ENCODE assay signal across 23 mouse cellular contexts in the genomic region with DNA sequence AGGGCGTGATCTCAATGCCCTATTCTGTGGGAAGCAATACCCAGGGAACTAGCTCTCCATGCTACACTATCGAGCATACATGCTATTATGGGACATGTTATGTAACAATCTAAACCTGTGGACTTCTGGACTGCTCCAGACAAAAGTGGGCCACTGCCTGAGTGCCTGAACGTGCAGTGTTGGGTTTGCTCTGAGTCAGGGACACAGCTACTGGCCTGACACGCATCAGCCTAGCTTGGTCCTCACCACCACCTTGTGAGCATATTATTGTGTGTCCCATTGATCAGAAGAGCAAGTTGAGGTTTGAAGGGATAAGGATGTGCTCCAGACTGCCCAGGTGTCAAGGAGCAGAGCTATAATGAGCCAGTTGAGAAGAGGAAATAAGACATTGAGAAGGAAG. TPM values are rescaled to one million over a fixed set of nuclear protein-coding genes. Genes with fewer than 3 reads are reported as not detected.
DNase-seq lines count a peak whose midpoint lies in the region; ATAC-seq and TF ChIP-seq lines count a peak whose summit lies in the region.
"Had no signal": no experiment of that assay in that cellular context is flagged by ENCODE, and none has a peak within 500 bp of the region (broad histone marks: within the 10 kb centered on the region; RNA-seq: fewer than 3 reads in every experiment).

No protein-coding gene starts in this region.

- TF ChIP-seq CTCF in CH12.LX (conservative IDR thresholded peaks at IDR 0.05 in 1 of 2, IDR thresholded peaks at IDR 0.05 in 1 of 2; ENCODE audit: low read depth in 2 of 2, low read length in 2 of 2): no peak
- TF ChIP-seq CTCF in embryonic fibroblast, embryonic 13.5 days (IDR thresholded peaks at IDR 0.05; ENCODE audit: borderline replicate concordance, insufficient read depth, low read length): no peak

- no peak for TF ChIP-seq EP300 in CH12.LX (IDR thresholded peaks at IDR 0.05; ENCODE audit: low read length)

- no peak for ATAC-seq in heart, embryonic 12.5 days (ENCODE audit: insufficient number of reproducible peaks, low FRiP score)
- ATAC-seq in kidney, embryonic 14.5 days (ENCODE audit: low FRiP score, low TSS enrichment): no peak
- ATAC-seq: activated CD4-positive, CD25-positive, alpha-beta regulatory T cell, adult 4 months; CD4-positive, CD25-positive, alpha-beta regulatory T cell, adult 4 months; Patski had no signal

- H3K79me2 ChIP-seq in CH12.LX (replicated peaks; ENCODE audit: control insufficient read depth, extremely low read depth, insufficient read depth, poor library complexity, severe bottlenecking): no peaks in the 10 kb centered on the region

- WGBS in heart, embryonic 10.5 days: 78% methylated on average over 4 of the region's 4 CpGs
- 79% methylated on average over 4 of the region's 4 CpGs for WGBS in heart, embryonic 12.5 days
- WGBS in kidney, embryonic 14.5 days: 81% methylated on average over 4 of the region's 4 CpGs

- H3K27ac ChIP-seq in heart, embryonic 10.5 days: no peak overlapping the region
- no peak overlapping the region for H3K27ac ChIP-seq in heart, embryonic 12.5 days (ENCODE audit: poor library complexity, severe bottlenecking)
- no peak overlapping the region for H3K27ac ChIP-seq in CH12.LX (ENCODE audit: insufficient read depth, low read depth)
- H3K27ac ChIP-seq in embryonic fibroblast, embryonic 13.5 days (ENCODE audit: insufficient read depth, low read length): peak overlapping the region; percentile 93
- no peak overlapping the region for H3K27ac ChIP-seq in kidney, embryonic 14.5 days (ENCODE audit: low read depth, low read length)

- in situ Hi-C loops in CH12.LX (cut with MboI; ENCODE audit: low pct_ligation_motif_present, low pct_unique_long_range_greater_than_20kb, low sequenced_read_pairs): no loop called here

- TF ChIP-seq RAD21 in CH12.LX (IDR thresholded peaks at IDR 0.05; ENCODE audit: low read depth, low read length): no peak

- no peaks in the 10 kb centered on the region for H3K4me1 ChIP-seq in heart, embryonic 10.5 days
- no peaks in the 10 kb centered on the region for H3K4me1 ChIP-seq in heart, embryonic 12.5 days (replicated peaks)
- H3K4me1 ChIP-seq in CH12.LX (ENCODE audit: control insufficient read depth in 1 of 2, insufficient read depth in 2 of 2): peaks cover 8 to 15% of the 10 kb centered on the region in 2 experiments
- H3K4me1 ChIP-seq in embryonic fibroblast, embryonic 13.5 days (ENCODE audit: control insufficient read depth, insufficient read depth, low read length): peaks cover 21% of the 10 kb centered on the region
- no peaks in the 10 kb centered on the region for H3K4me1 ChIP-seq in kidney, embryonic 14.5 days (ENCODE audit: control insufficient read depth, insufficient read depth, low read length)

- dilution Hi-C loops in CH12.LX (cut with MboI; ENCODE audit: extremely low pct_ligation_motif_present, extremely low pct_unique_long_range_greater_than_20kb, low sequenced_read_pairs): no loop called here

- H3K27me3 ChIP-seq in heart, embryonic 10.5 days (ENCODE audit: insufficient read depth, poor library complexity, severe bottlenecking): no peaks in the 10 kb centered on the region
- 0 out of 2 replicates have a peak, but pooled peaks cover 5% of the 10 kb centered on the region for H3K27me3 ChIP-seq in heart, embryonic 12.5 days (replicated peaks)
- no peaks in the 10 kb centered on the region for H3K27me3 ChIP-seq in CH12.LX (replicated peaks)
- H3K27me3 ChIP-seq in kidney, embryonic 14.5 days (ENCODE audit: control insufficient read depth, insufficient read depth, low read length): no peaks in the 10 kb centered on the region
- H3K27me3 ChIP-seq: Patski had no signal

- no peak overlapping the region for H3K4me3 ChIP-seq in heart, embryonic 10.5 days
- H3K4me3 ChIP-seq in heart, embryonic 12.5 days: no peak overlapping the region
- H3K4me3 ChIP-seq in CH12.LX (replicated peaks in 1 of 3; ENCODE audit: low read depth in 2 of 3, low read length in 2 of 3, poor library complexity in 1 of 3): no peak overlapping the region
- H3K4me3 ChIP-seq in embryonic fibroblast, embryonic 13.5 days (ENCODE audit: insufficient read depth, low read length): no peak overlapping the region
- H3K4me3 ChIP-seq in kidney, embryonic 14.5 days (ENCODE audit: low read length): no peak overlapping the region

- TF ChIP-seq POLR2A in CH12.LX (IDR thresholded peaks at IDR 0.05; ENCODE audit: low read depth, low read length): no peak
- no peak for TF ChIP-seq POLR2A in embryonic fibroblast, embryonic 13.5 days (IDR thresholded peaks at IDR 0.05; ENCODE audit: low read depth, low read length)

- H3K4me2 ChIP-seq in heart, embryonic 12.5 days: no peak overlapping the region
- 0 out of 2 replicates have a peak overlapping the region, but pooled peaks have one; percentile 0 for H3K4me2 ChIP-seq in CH12.LX (ENCODE audit: insufficient read depth, low read depth, poor library complexity, severe bottlenecking)
- H3K4me2 ChIP-seq in kidney, embryonic 14.5 days (replicated peaks; ENCODE audit: low read depth, low read length): no peak overlapping the region

- peak; percentile 79 for DNase-seq in heart, adult 11 months
- no peak for DNase-seq in heart, adult 8-10 months (ENCODE audit: low spot score)
- DNase-seq in heart, embryonic 10.5 days (ENCODE audit: low spot score): peak; percentile 56
- no peak for DNase-seq in CH12.LX (ENCODE audit: extremely low read depth)
- DNase-seq in adrenal gland, postnatal 25 days: no peak
- DNase-seq: adrenal gland, adult 2 months; adrenal gland, adult 8-10 months; adrenal gland, postnatal 10 days; adrenal gland, postnatal 14 days; adrenal gland, postnatal 36 days; B cell, adult 2 months; cerebellum, adult 11 months; cerebellum, adult 11-12 months; cerebellum, adult 18-20 months; cerebellum, adult 2 months had no signal

- H3K9me3 ChIP-seq in heart, embryonic 10.5 days: no peaks in the 10 kb centered on the region
- no peaks in the 10 kb centered on the region for H3K9me3 ChIP-seq in heart, embryonic 12.5 days (replicated peaks)
- H3K9me3 ChIP-seq in CH12.LX (replicated peaks; ENCODE audit: low read length): no peaks in the 10 kb centered on the region
- no peaks in the 10 kb centered on the region for H3K9me3 ChIP-seq in kidney, embryonic 14.5 days (ENCODE audit: control insufficient read depth, low read length)
- H3K9me3 ChIP-seq: G1E had no signal

- H3K9ac ChIP-seq in heart, embryonic 12.5 days: no peak overlapping the region
- H3K9ac ChIP-seq in CH12.LX (ENCODE audit: insufficient read depth, low read depth): no peak overlapping the region
- no peak overlapping the region for H3K9ac ChIP-seq in kidney, embryonic 14.5 days (ENCODE audit: low read depth, low read length)

- H3K36me3 ChIP-seq in heart, embryonic 10.5 days: no peaks in the 10 kb centered on the region
- H3K36me3 ChIP-seq in heart, embryonic 12.5 days: no peaks in the 10 kb centered on the region
- H3K36me3 ChIP-seq in CH12.LX (replicated peaks in 1 of 2; ENCODE audit: control insufficient read depth in 1 of 2, insufficient read depth in 1 of 2, low read length in 1 of 2): no peaks in the 10 kb centered on the region
- H3K36me3 ChIP-seq in kidney, embryonic 14.5 days (ENCODE audit: control insufficient read depth, insufficient read depth, low read length): no peaks in the 10 kb centered on the region
- H3K36me3 ChIP-seq: G1E had no signal

TF ChIP-seq in CH12.LX, 34 proteins besides CTCF, POLR2A, EP300 and RAD21:
- TF ChIP-seq JUN (IDR thresholded peaks at IDR 0.05; ENCODE audit: insufficient read depth, low read depth, low read length): no peak
- TF ChIP-seq JUND (conservative IDR thresholded peaks at IDR 0.05; ENCODE audit: low read depth, low read length): no peak
- no peak for TF ChIP-seq POLR2AphosphoS2 (IDR thresholded peaks at IDR 0.05; ENCODE audit: low read depth, low read length)
- TF ChIP-seq PAX5 (IDR thresholded peaks at IDR 0.05; ENCODE audit: low read length): no peak
- no peak for TF ChIP-seq USF1 (IDR thresholded peaks at IDR 0.05; ENCODE audit: low read depth, low read length)
- TF ChIP-seq MAX (IDR thresholded peaks at IDR 0.05; ENCODE audit: low read length): no peak
- TF ChIP-seq ELF1 (IDR thresholded peaks at IDR 0.05; ENCODE audit: low read depth, low read length): no peak
- no peak for TF ChIP-seq TBP (conservative IDR thresholded peaks at IDR 0.05; ENCODE audit: low read depth, low read length)
- TF ChIP-seq MAFK (IDR thresholded peaks at IDR 0.05; ENCODE audit: insufficient replicate concordance, low read length): no peak
- TF ChIP-seq TCF12 (IDR thresholded peaks at IDR 0.05; ENCODE audit: low read depth, low read length): no peak
- TF ChIP-seq MXI1 (IDR thresholded peaks at IDR 0.05; ENCODE audit: low read depth, low read length): no peak
- TF ChIP-seq SMC3 (IDR thresholded peaks at IDR 0.05; ENCODE audit: low read depth, low read length): no peak
- TF ChIP-seq KAT2A (IDR thresholded peaks at IDR 0.05; ENCODE audit: insufficient replicate concordance, low read length): no peak
- TF ChIP-seq NELFE (IDR thresholded peaks at IDR 0.05; ENCODE audit: low read depth, low read length): no peak
- no peak for TF ChIP-seq UBTF (IDR thresholded peaks at IDR 0.05; ENCODE audit: low read depth, low read length)
- TF ChIP-seq MAZ (IDR thresholded peaks at IDR 0.05; ENCODE audit: low read depth, low read length): no peak
- no peak for TF ChIP-seq IRF4 (IDR thresholded peaks at IDR 0.05; ENCODE audit: low read depth, low read length)
- TF ChIP-seq GABPA (IDR thresholded peaks at IDR 0.05; ENCODE audit: insufficient replicate concordance, low read depth, low read length): no peak

RNA-seq across cellular contexts. Expression of gene Gm2115, which starts 16.2 kb away (rescaled TPM):
- under 1 TPM; 0.14 to 0.19 (median 0.18) TPM for total RNA-seq in heart, adult 8-10 months (2022)
- 0.06 TPM in 2 replicates for polyA plus RNA-seq in heart, embryonic 10.5 days (2016; fragmentation: Nextera tagmentation; extraction: Ambion mirVana)
- polyA plus RNA-seq in heart, embryonic 12.5 days (2016; fragmentation: Nextera tagmentation; extraction: Ambion mirVana): 0.10 and 0.41 TPM in 2 replicates
- total RNA-seq in CH12.LX (2012; rRNA removed): under 0.01 and 0.04 TPM in 2 replicates
- not detected in 2 replicates for total RNA-seq in CH12.LX (2014; rRNA removed)
- polyA plus RNA-seq in CH12.LX (2012; ENCODE audit: insufficient read length, low read depth): 0.14 and 0.15 TPM in 2 replicates
- polyA plus RNA-seq in embryonic fibroblast, embryonic 13.5 days (2011; ENCODE audit: insufficient read length, low read depth, missing spikeins): 37.2 and 59.1 TPM in 2 replicates
- 0.07 TPM in 2 replicates for polyA plus RNA-seq in kidney, embryonic 14.5 days (2014; fragmentation: Nextera tagmentation; extraction: Ambion mirVana)
- total RNA-seq in adrenal gland, postnatal 25 days (2021): 29.2 and 31.9 TPM in 2 replicates
- total RNA-seq: MEL had no signal
- polyA plus RNA-seq: G1E had no signal

Comparison
In these comparisons a context has a peak if more than half of its experiments do, and no peak if none do; other contexts are left out.
1. DNase-seq: peak in heart, adult 11 months (single experiment) and heart, embryonic 10.5 days (single experiment); none in heart, adult 8-10 months (single experiment), CH12.LX (single experiment) and adrenal gland, postnatal 25 days (single experiment).
2. RNA of gene Gm2115, which starts 16.2 kb away (polyA plus RNA-seq): 37.2 to 59.1 TPM in embryonic fibroblast, embryonic 13.5 days; 0.14 to 0.15 TPM in CH12.LX, 0.10 to 0.41 TPM in heart, embryonic 12.5 days, 0.07 TPM in kidney, embryonic 14.5 days and 0.06 TPM in heart, embryonic 10.5 days; every median in the first group is over 10 times any median in the second.